In the genomic region with DNA sequence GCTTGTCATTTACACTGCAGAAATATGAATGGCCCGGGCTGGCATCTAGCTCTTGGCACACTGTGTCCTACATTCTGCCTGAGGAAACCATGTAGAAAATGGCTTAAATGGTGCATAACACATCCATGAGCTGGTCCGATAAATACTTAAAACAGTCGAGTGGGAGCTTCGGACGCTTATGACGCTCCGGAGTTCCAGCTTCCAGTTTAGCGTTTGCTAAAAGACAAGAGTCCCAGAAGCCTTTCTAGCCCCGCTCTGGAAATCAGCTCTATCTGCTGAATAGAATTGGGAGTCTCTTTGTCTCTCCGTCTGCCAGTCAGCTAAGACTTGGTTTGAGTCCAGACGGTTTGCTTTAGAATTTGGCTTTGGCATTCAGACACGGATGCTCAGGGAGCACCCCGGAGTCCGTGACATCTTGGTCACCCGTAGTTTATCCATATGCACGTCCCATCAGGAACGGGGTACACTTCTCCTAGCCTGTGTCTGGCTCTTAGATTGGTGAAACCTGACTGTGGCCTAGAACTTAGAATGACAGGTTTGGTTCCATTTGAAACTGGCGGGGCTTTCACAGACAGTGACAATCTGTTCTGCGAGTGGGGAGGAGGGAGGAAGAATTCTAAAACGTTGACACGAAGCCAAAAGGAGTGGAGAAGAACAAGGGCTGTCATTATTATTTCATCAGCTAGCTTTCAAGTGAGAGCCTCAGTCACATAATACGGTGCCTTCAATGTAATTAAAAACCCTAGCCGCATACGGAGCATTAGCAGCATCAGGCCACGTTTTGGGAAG, we compare ENCODE assay signal across 13 mouse cellular contexts.
DNase-seq lines count a peak whose midpoint lies in the region; ATAC-seq and TF ChIP-seq lines count a peak whose summit lies in the region.
"Had no signal": no experiment of that assay in that cellular context is flagged by ENCODE, and none has a peak within 500 bp of the region (broad histone marks: within the 10 kb centered on the region; RNA-seq: fewer than 3 reads in every experiment).

No protein-coding gene starts in this region.

- no peak overlapping the region for H3K4me2 ChIP-seq in embryonic facial prominence, embryonic 14.5 days (ENCODE audit: low read depth, low read length)
- H3K4me2 ChIP-seq: liver, embryonic 12.5 days; stomach, embryonic 15.5 days had no signal

- ATAC-seq in embryonic facial prominence, embryonic 14.5 days (ENCODE audit: low read depth) = peak; percentile 62
- no peak for ATAC-seq in megakaryocyte progenitor cell, adult 5-6 weeks (replicated peaks; ENCODE audit: poor library complexity)
- ATAC-seq: intestine, postnatal 0 days; liver, embryonic 12.5 days had no signal

- WGBS in embryonic facial prominence, embryonic 14.5 days = 78% methylated on average over 25 of the region's 25 CpGs
- 87% methylated on average over 25 of the region's 25 CpGs for WGBS in embryonic facial prominence, embryonic 10.5 days

- H3K9ac ChIP-seq in embryonic facial prominence, embryonic 14.5 days (ENCODE audit: low read depth, low read length) = no peak overlapping the region
- H3K9ac ChIP-seq: liver, embryonic 12.5 days; stomach, embryonic 15.5 days had no signal

- no peak for DNase-seq in embryonic facial prominence, embryonic 14.5 days (ENCODE audit: low spot score)
- no peak for DNase-seq in embryonic facial prominence, embryonic 10.5 days (ENCODE audit: low spot score)
- peak; percentile 90 for DNase-seq in brain, embryonic 14.5 days (ENCODE audit: low read depth)
- DNase-seq in cerebellum, postnatal 36 days = peak; percentile 28 to 46
- DNase-seq in layer of hippocampus, adult 9-11 months = peak; percentile 21
- DNase-seq in adrenal gland, adult 18-20 months (ENCODE audit: low spot score in 2 of 2) = no peak
- DNase-seq in thymus, postnatal 36 days = no peak
- DNase-seq: gastrocnemius, postnatal 36 days; right cerebral cortex, postnatal 25 days had no signal

- no peak overlapping the region for H3K4me3 ChIP-seq in embryonic facial prominence, embryonic 14.5 days (ENCODE audit: low read depth, low read length)
- H3K4me3 ChIP-seq in embryonic facial prominence, embryonic 10.5 days = no peak overlapping the region
- H3K4me3 ChIP-seq: liver, embryonic 12.5 days; stomach, embryonic 15.5 days had no signal

- H3K4me1 ChIP-seq in embryonic facial prominence, embryonic 14.5 days (ENCODE audit: control insufficient read depth, insufficient read depth, low read length) = no peaks in the 10 kb centered on the region
- H3K4me1 ChIP-seq in embryonic facial prominence, embryonic 10.5 days = peaks cover 6% of the 10 kb centered on the region; the same call in 1 of the 2 replicates
- H3K4me1 ChIP-seq: liver, embryonic 12.5 days; stomach, embryonic 15.5 days had no signal

- TF ChIP-seq POLR2A in brain, embryonic 14.5 days (IDR thresholded peaks at IDR 0.05; ENCODE audit: borderline replicate concordance, extremely low read depth, insufficient read depth, insufficient read length, poor library complexity, severe bottlenecking) = no peak

- H3K9me3 ChIP-seq in embryonic facial prominence, embryonic 14.5 days (ENCODE audit: control insufficient read depth, low read length) = no peaks in the 10 kb centered on the region
- no peaks in the 10 kb centered on the region for H3K9me3 ChIP-seq in embryonic facial prominence, embryonic 10.5 days
- H3K9me3 ChIP-seq: liver, embryonic 12.5 days; stomach, embryonic 15.5 days had no signal

- H3K36me3 ChIP-seq in embryonic facial prominence, embryonic 14.5 days (ENCODE audit: control insufficient read depth, insufficient read depth, low read length) = 0 out of 2 replicates have a peak, but pooled peaks cover 6% of the 10 kb centered on the region
- no peaks in the 10 kb centered on the region for H3K36me3 ChIP-seq in embryonic facial prominence, embryonic 10.5 days (replicated peaks)
- H3K36me3 ChIP-seq: liver, embryonic 12.5 days; stomach, embryonic 15.5 days had no signal

- no peaks in the 10 kb centered on the region for H3K27me3 ChIP-seq in embryonic facial prominence, embryonic 14.5 days (replicated peaks; ENCODE audit: control insufficient read depth, insufficient read depth, low read length)
- no peaks in the 10 kb centered on the region for H3K27me3 ChIP-seq in embryonic facial prominence, embryonic 10.5 days (replicated peaks; ENCODE audit: low read depth, poor library complexity, severe bottlenecking)
- H3K27me3 ChIP-seq: liver, embryonic 12.5 days; stomach, embryonic 15.5 days had no signal

- H3K27ac ChIP-seq in embryonic facial prominence, embryonic 14.5 days (replicated peaks; ENCODE audit: low read depth, low read length) = no peak overlapping the region
- no peak overlapping the region for H3K27ac ChIP-seq in embryonic facial prominence, embryonic 10.5 days (replicated peaks)
- H3K27ac ChIP-seq: liver, embryonic 12.5 days; stomach, embryonic 15.5 days had no signal

- no peak for TF ChIP-seq CTCF in brain, embryonic 14.5 days (IDR thresholded peaks at IDR 0.05; ENCODE audit: borderline replicate concordance, extremely low read depth, insufficient read depth, insufficient read length)

Comparison
In these comparisons a context has a peak if more than half of its experiments do, and no peak if none do; other contexts are left out.
1. DNase-seq: peak in brain, embryonic 14.5 days (single experiment), cerebellum, postnatal 36 days (2 of 2) and layer of hippocampus, adult 9-11 months (single experiment); none in embryonic facial prominence, embryonic 14.5 days (single experiment), embryonic facial prominence, embryonic 10.5 days (single experiment), adrenal gland, adult 18-20 months (0 of 2) and thymus, postnatal 36 days (0 of 2).